Mouse (Mus musculus) neural tube, embryonic 12.5 days (tissue): ENCODE measurements around the gene Smdt1. TPM values are rescaled to one million over a fixed set of nuclear protein-coding genes. Genes with fewer than 3 reads are reported as not detected.
A peak's percentile ranks its signal among the peaks of the same experiment; 100 is the strongest.

Experiments used
- ATAC-seq: fragments of 200-750 bp; cut with Nextera tagmentation; 2 replicates; pipeline ENCODE4 v1.8.0; 2017; ENCODE audit warnings: low read depth, mild to moderate bottlenecking, moderate TSS enrichment, moderate library complexity; ENCODE audit not compliant: low FRiP score
- H3K27ac ChIP-seq: fragments of 300-500 bp; sonication (generic); 2 replicates; pipeline ENCODE4 v1.5.1; 2016
- H3K27me3 ChIP-seq: fragments of 300-500 bp; sonication (generic); replicated peaks from 2 replicates; pipeline ENCODE4 v1.6.1; 2016; ENCODE audit warnings: mild to moderate bottlenecking
- H3K36me3 ChIP-seq: fragments of 300-500 bp; sonication (generic); 2 replicates; pipeline ENCODE4 v1.6.1; 2016; ENCODE audit warnings: mild to moderate bottlenecking
- H3K4me1 ChIP-seq: fragments of 300-500 bp; sonication (generic); 2 replicates; pipeline ENCODE4 v1.6.1; 2016
- H3K4me2 ChIP-seq: fragments of 300-500 bp; sonication (generic); replicated peaks from 2 replicates; pipeline ENCODE4 v1.6.1; 2016; ENCODE audit warnings: mild to moderate bottlenecking
- H3K4me3 ChIP-seq: fragments of 300-500 bp; sonication (generic); 2 replicates; pipeline ENCODE4 v1.5.1; 2016
- H3K9ac ChIP-seq: fragments of 300-500 bp; sonication (generic); 2 replicates; pipeline ENCODE4 v1.6.1; 2016; ENCODE audit warnings: mild to moderate bottlenecking
- H3K9me3 ChIP-seq: fragments of 300-500 bp; sonication (generic); 2 replicates; pipeline ENCODE4 v1.6.1; 2016; ENCODE audit warnings: mild to moderate bottlenecking
- WGBS: fragments of 180-500 bp; shearing (Covaris S2); methylation state at CpG from one replicate; pipeline ENCODE4 v1.1.7; 2016; 5-methylcytosine and 5-hydroxymethylcytosine counted together
- polyA plus RNA-seq: library from polyadenylated mRNA; unstranded; fragments of >200 nt; fragmentation: Nextera tagmentation; extraction: Ambion mirVana; gene quantifications from 2 replicates; pipeline ENCODE4 v1.2.1, GENCODE M21; 2016

Gene Smdt1
- polyA plus RNA-seq, 1 experiment from 2014 or later, result 285 TPM

DNA sequence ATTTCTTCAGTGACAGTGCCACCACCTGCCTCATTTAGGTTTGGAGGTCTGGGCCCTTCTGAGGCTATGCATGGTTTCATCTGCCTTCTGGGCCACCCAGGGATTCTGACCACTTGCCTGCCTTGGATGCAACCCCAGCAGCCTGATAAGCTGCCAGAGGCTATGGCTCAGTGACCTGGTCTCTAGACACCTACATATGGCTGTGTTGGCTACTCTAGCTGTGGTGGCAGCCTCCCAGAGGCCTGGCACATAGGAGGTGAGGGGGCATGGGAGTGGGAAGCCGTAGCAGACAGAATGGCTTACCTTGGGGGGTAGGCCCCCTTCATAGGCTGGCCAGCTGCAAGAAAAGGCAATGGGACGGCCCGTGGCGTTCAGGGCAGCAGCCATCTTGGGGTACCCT is 3.6 kb upstream of the Smdt1 start:
- H3K4me1 ChIP-seq, result peaks cover 25% of the 10 kb centered on the region
- H3K27me3 ChIP-seq, result peaks cover 4% of the 10 kb centered on the region; the same call in 1 of the 2 replicates
- no peak overlapping the region for H3K4me3 ChIP-seq
- H3K9ac ChIP-seq, result no peak overlapping the region
- peaks cover 26% of the 10 kb centered on the region for H3K36me3 ChIP-seq
- no peak overlapping the region for H3K27ac ChIP-seq
- no peak for ATAC-seq
- no peaks in the 10 kb centered on the region for H3K9me3 ChIP-seq
- H3K4me2 ChIP-seq, result no peak overlapping the region
- WGBS, result 93% methylated on average over 4 of the region's 4 CpGs

- ATAC-seq, result no peak
- H3K9me3 ChIP-seq, result no peaks in the 10 kb centered on the region
- H3K4me1 ChIP-seq, result peaks cover 27% of the 10 kb centered on the region
- H3K9ac ChIP-seq, result peak overlapping the region; percentile 17; the same call in 1 of the 2 replicates
- H3K36me3 ChIP-seq, result peaks cover 22% of the 10 kb centered on the region
- H3K27ac ChIP-seq, result no peak overlapping the region
- H3K4me3 ChIP-seq, result no peak overlapping the region
- 63% methylated on average over 12 of the region's 12 CpGs for WGBS
- H3K4me2 ChIP-seq, result no peak overlapping the region; the same call in 1 of the 2 replicates
- peaks cover 15% of the 10 kb centered on the region for H3K27me3 ChIP-seq
Measured at GRCm38 (mm10) chr15:82336629-82337028, 2.1 kb upstream of the Smdt1 start.

DNA sequence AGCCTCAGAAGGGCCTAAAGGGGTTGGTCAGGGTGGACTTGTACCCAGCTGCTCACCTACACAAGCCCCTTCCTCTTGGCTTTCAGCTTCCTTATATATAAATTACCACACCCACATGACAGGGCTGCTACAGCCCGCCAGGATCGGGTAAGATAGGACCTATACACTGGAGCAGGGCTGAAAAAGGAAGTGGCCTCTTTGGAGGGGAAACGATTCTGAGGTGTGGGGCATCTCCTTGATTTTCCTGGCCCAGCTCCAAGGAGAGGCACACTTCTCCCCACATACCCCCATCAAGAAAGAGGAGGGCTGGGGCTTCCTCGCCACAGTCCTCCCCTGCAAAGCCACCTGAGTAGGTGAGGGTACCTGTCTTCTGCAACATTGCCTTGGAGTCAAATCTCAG is 884 bp upstream of the Smdt1 start:
- Histone ChIP-seq H3K36me3 (peaks cover 22% of the 10 kb centered on the region), H3K4me1 (peaks cover 33% of the 10 kb centered on the region), H3K4me3 (peak overlapping the region; percentile 43), H3K9me3 (no peaks in the 10 kb centered on the region), H3K9ac (peak overlapping the region; percentile 55), H3K27ac (no peak overlapping the region), H3K27me3 (peaks cover 15% of the 10 kb centered on the region), H3K4me2 (peak overlapping the region; percentile 69)
- ATAC-seq, result 0 out of 2 replicates have a peak, but pooled peaks have one; percentile 1
- 61% methylated on average over 4 of the region's 4 CpGs for whole genome bisulfite sequencing

DNA sequence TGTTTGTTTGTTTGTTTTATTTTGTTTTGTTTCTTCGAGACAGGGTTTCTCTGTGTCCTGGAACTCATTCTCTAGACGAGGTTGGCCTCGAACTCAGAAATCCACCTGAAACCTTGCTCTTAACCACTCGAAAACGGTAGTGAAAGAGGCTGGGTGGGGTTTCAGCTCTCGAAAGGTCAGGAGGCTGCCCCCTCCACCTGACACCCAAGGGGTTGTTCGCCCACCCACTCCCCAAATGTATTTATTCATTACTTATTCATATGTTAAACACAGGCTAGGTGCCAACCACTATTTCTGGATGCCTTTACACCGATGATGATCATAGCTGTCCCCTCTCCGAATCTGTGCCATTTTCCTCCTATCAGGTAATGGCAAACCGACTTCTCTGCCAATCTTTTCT is 391 bp downstream of the Smdt1 start:
- Histone ChIP-seq H3K27me3 (peaks cover 15% of the 10 kb centered on the region), H3K4me3 (peak overlapping the region; percentile 43), H3K27ac (no peak overlapping the region), H3K9me3 (no peaks in the 10 kb centered on the region), H3K36me3 (peaks cover 22% of the 10 kb centered on the region), H3K4me2 (peak overlapping the region; percentile 69), H3K9ac (peak overlapping the region; percentile 55; the same call in 1 of the 2 replicates), H3K4me1 (peaks cover 33% of the 10 kb centered on the region)
- 60% methylated on average over 10 of the region's 10 CpGs for WGBS
- no peak for ATAC-seq

- Histone ChIP-seq H3K36me3 (peaks cover 17% of the 10 kb centered on the region), H3K27me3 (peaks cover 15% of the 10 kb centered on the region), H3K4me1 (peaks cover 33% of the 10 kb centered on the region), H3K9me3 (no peaks in the 10 kb centered on the region), H3K9ac (no peak overlapping the region), H3K4me3 (no peak overlapping the region), H3K4me2 (no peak overlapping the region), H3K27ac (no peak overlapping the region)
- 79% methylated on average over 8 of the region's 8 CpGs for WGBS
- no peak for ATAC-seq
Measured at GRCm38 (mm10) chr15:82339634-82340254, 985 bp downstream of the Smdt1 start.

DNA sequence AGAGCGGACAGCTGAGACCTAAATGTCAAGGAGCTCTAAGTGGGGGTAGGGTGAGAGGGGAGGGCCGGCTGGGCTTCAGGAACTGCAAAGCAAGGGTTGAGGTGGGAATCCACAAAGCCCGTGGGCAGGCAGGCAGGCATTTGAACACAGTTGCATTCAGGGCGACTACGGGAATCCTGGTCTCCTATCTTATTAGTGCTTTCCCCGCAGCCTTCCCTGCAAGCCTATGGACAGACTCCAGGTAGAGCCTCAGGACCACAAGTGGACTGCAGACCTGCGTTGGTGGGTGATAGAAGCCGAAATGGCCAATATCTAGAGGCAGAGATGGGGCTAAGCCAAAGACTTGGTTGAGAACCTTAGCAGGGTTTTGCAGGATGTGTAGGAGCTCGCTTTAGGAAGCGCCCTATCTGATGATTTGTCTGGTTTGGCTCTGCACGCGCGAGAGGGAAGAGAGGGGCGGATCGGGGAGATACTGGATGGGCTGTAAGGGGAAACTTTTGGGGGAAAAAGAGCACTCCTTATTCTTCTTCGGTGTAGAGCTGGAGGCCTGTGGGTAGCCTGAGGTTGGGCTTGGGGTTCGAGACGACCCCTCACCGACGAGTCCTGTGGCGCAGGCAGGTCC is 1.8 kb downstream of the Smdt1 start:
- no peak for ATAC-seq
- H3K9ac ChIP-seq, result peak overlapping the region; percentile 61
- no peak overlapping the region for H3K27ac ChIP-seq
- peak overlapping the region; percentile 32 for H3K4me3 ChIP-seq
- no peaks in the 10 kb centered on the region for H3K9me3 ChIP-seq
- peaks cover 9% of the 10 kb centered on the region for H3K36me3 ChIP-seq
- 42% methylated on average over 21 of the region's 21 CpGs for WGBS
- peak overlapping the region; percentile 61 for H3K4me2 ChIP-seq
- H3K27me3 ChIP-seq, result peaks cover 15% of the 10 kb centered on the region
- H3K4me1 ChIP-seq, result peaks cover 33% of the 10 kb centered on the region

DNA sequence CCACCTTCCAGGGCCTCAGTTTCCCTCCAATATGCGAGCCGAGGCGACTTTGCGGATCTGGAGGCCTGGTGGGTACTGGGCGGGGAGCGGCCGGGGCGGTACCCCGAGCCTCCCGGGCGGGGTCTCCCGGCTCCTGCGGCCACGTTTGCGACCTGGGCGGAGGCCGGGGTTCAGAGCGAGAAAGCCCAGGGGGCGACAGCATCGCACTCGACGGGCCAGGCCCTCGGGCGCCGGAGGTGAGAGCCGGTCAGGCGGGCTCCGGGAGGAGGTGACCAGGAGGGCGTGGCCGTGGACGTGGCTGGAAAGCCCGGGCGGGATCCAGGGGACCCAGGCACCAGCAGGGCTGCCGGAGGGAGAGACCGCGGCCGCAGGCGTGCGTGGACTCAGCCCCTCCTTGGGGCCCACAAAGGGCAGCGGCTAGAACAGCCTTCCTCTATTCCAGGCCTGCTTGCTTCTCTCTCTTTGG is 2.3 kb downstream of the Smdt1 start:
- H3K9ac ChIP-seq, result peak overlapping the region; percentile 61
- WGBS, result 3% methylated on average over 40 of the region's 40 CpGs
- H3K4me2 ChIP-seq, result peak overlapping the region; percentile 61
- ATAC-seq, result no peak
- peaks cover 15% of the 10 kb centered on the region for H3K27me3 ChIP-seq
- peak overlapping the region; percentile 32 for H3K4me3 ChIP-seq
- peaks cover 4% of the 10 kb centered on the region; the same call in 1 of the 2 replicates for H3K36me3 ChIP-seq
- H3K27ac ChIP-seq, result no peak overlapping the region
- H3K4me1 ChIP-seq, result peaks cover 33% of the 10 kb centered on the region
- no peaks in the 10 kb centered on the region for H3K9me3 ChIP-seq

- 69% methylated on average over 15 of the region's 15 CpGs for WGBS
- Histone ChIP-seq H3K9ac (no peak overlapping the region), H3K36me3 (no peaks in the 10 kb centered on the region; the same call in 1 of the 2 replicates), H3K4me2 (peak overlapping the region; percentile 61), H3K4me3 (no peak overlapping the region), H3K27ac (no peak overlapping the region), H3K27me3 (peaks cover 15% of the 10 kb centered on the region), H3K9me3 (no peaks in the 10 kb centered on the region), H3K4me1 (peaks cover 29% of the 10 kb centered on the region)
- ATAC-seq, result no peak
Measured at GRCm38 (mm10) chr15:82341675-82342542, 3.1 kb downstream of the Smdt1 start.

GRCm38 (mm10) chr15:82342543-82342935 is 3.8 kb downstream of the Smdt1 start:
- 86% methylated on average over 5 of the region's 5 CpGs for WGBS
- peaks cover 31% of the 10 kb centered on the region for H3K4me1 ChIP-seq
- peaks cover 15% of the 10 kb centered on the region for H3K27me3 ChIP-seq
- H3K4me3 ChIP-seq, result no peak overlapping the region
- no peaks in the 10 kb centered on the region for H3K9me3 ChIP-seq
- H3K4me2 ChIP-seq, result no peak overlapping the region
- ATAC-seq, result no peak
- no peak overlapping the region for H3K9ac ChIP-seq
- no peaks in the 10 kb centered on the region for H3K36me3 ChIP-seq
- no peak overlapping the region for H3K27ac ChIP-seq

- Histone ChIP-seq H3K9ac (no peak overlapping the region), H3K4me3 (no peak overlapping the region), H3K27me3 (peaks cover 15% of the 10 kb centered on the region), H3K4me1 (peaks cover 21% of the 10 kb centered on the region), H3K36me3 (peaks cover 9% of the 10 kb centered on the region), H3K9me3 (no peaks in the 10 kb centered on the region), H3K4me2 (no peak overlapping the region), H3K27ac (no peak overlapping the region)
- 87% methylated on average over 27 of the region's 27 CpGs for WGBS
- ATAC-seq, result no peak
Measured at GRCm38 (mm10) chr15:82343368-82344287, 4.9 kb downstream of the Smdt1 start.

GRCm38 (mm10) chr15:82344971-82345370 is 6.2 kb downstream of the Smdt1 start:
- H3K4me1 ChIP-seq, result peaks cover 21% of the 10 kb centered on the region
- H3K36me3 ChIP-seq, result peaks cover 23% of the 10 kb centered on the region
- 0 out of 2 replicates have a peak overlapping the region, but pooled peaks have one; percentile 17 for H3K4me2 ChIP-seq
- H3K27ac ChIP-seq, result no peak overlapping the region
- peaks cover 13% of the 10 kb centered on the region for H3K27me3 ChIP-seq
- no peak overlapping the region for H3K4me3 ChIP-seq
- ATAC-seq, result no peak
- WGBS, result 91% methylated on average over 6 of the region's 6 CpGs
- no peaks in the 10 kb centered on the region for H3K9me3 ChIP-seq
- no peak overlapping the region for H3K9ac ChIP-seq
